12 mouse cellular contexts compared by ENCODE assay signal in genomic region chr6:125483515-125484312, GRCm38 (mm10). TPM values are rescaled to one million over a fixed set of nuclear protein-coding genes. Genes with fewer than 3 reads are reported as not detected.
A peak's percentile ranks its signal among the peaks of the same experiment; 100 is the strongest.
DNase-seq lines count a peak whose midpoint lies in the region; ATAC-seq and TF ChIP-seq lines count a peak whose summit lies in the region.
"Had no signal": no experiment of that assay in that cellular context is flagged by ENCODE, and none has a peak within 500 bp of the region (broad histone marks: within the 10 kb centered on the region; RNA-seq: fewer than 3 reads in every experiment).

No protein-coding gene starts in this region.

- H3K9me3 ChIP-seq in ES-Bruce4 (replicated peaks; ENCODE audit: control insufficient read depth, insufficient read depth, low read length, poor library complexity, severe bottlenecking), result no peaks in the 10 kb centered on the region
- H3K9me3 ChIP-seq: forebrain, embryonic 10.5 days had no signal

- no peak for TF ChIP-seq CTCF in layer of hippocampus, adult 2 months (conservative IDR thresholded peaks at IDR 0.05)
- no peak for TF ChIP-seq CTCF in ES-Bruce4 (IDR thresholded peaks at IDR 0.05; ENCODE audit: low read depth, low read length)

- no peaks in the 10 kb centered on the region for H3K36me3 ChIP-seq in ES-Bruce4 (ENCODE audit: control insufficient read depth, insufficient read depth, low read length, poor library complexity, severe bottlenecking)
- no peaks in the 10 kb centered on the region for H3K36me3 ChIP-seq in splenic B cell, adult 2 months (ENCODE audit: control insufficient read depth, insufficient read depth, low read length, poor library complexity, severe bottlenecking)
- H3K36me3 ChIP-seq: forebrain, embryonic 10.5 days had no signal

- no peak for ATAC-seq in megakaryocyte-erythroid progenitor cell, adult 5-6 weeks (replicated peaks; ENCODE audit: low FRiP score, low TSS enrichment, poor library complexity, severe bottlenecking)

- no peak for DNase-seq in layer of hippocampus, adult 2 months (ENCODE audit: low spot score in 2 of 2)
- no peak for DNase-seq in layer of hippocampus, postnatal 14 days (ENCODE audit: low spot score in 2 of 2)
- DNase-seq in induced T-regulatory cell, adult 2 months (ENCODE audit: low read depth), result peak; percentile 85
- peak; percentile 33 for DNase-seq in splenic B cell, adult 2 months (ENCODE audit: low read depth, low spot score)
- no peak for DNase-seq in left cerebral cortex, postnatal 25 days (ENCODE audit: low spot score in 2 of 2)
- DNase-seq: cerebellum, postnatal 10 days; heart, postnatal 4 days; midbrain, embryonic 14.5 days; retina, postnatal 1 day had no signal

- no peak for TF ChIP-seq POLR2A in ES-Bruce4 (IDR thresholded peaks at IDR 0.05; ENCODE audit: insufficient read depth, low read length)

- intact Hi-C loops in left cerebral cortex, postnatal 25 days (cut with DNase I), result no loop called here

- H3K4me3 ChIP-seq in layer of hippocampus, adult 2 months, result no peak overlapping the region
- no peak overlapping the region for H3K4me3 ChIP-seq in ES-Bruce4 (ENCODE audit: low read depth, low read length)
- H3K4me3 ChIP-seq: forebrain, embryonic 10.5 days had no signal

- peak overlapping the region; percentile 20; the same call in 1 of the 2 replicates for H3K27ac ChIP-seq in layer of hippocampus, adult 2 months
- H3K27ac ChIP-seq in ES-Bruce4 (ENCODE audit: insufficient read depth, low read length), result peak overlapping the region; percentile 75
- H3K27ac ChIP-seq: forebrain, embryonic 10.5 days had no signal

- H3K4me1 ChIP-seq in ES-Bruce4 (ENCODE audit: control insufficient read depth, insufficient read depth, low read length), result peaks cover 33% of the 10 kb centered on the region

- 0 out of 2 replicates have a peak, but pooled peaks have one; percentile 23 for TF ChIP-seq EP300 in ES-Bruce4 (IDR thresholded peaks at IDR 0.05; ENCODE audit: insufficient read depth, low read depth, low read length)

- no peaks in the 10 kb centered on the region for H3K27me3 ChIP-seq in ES-Bruce4 (ENCODE audit: control insufficient read depth, insufficient read depth, low read length, poor library complexity, severe bottlenecking)
- no peaks in the 10 kb centered on the region for H3K27me3 ChIP-seq in splenic B cell, adult 2 months (ENCODE audit: control insufficient read depth, insufficient read depth, low read length, poor library complexity, severe bottlenecking)

- H3K9ac ChIP-seq in ES-Bruce4 (ENCODE audit: low read depth, poor library complexity, severe bottlenecking), result no peak overlapping the region

RNA-seq across cellular contexts. Expression of gene Cd9, which starts 10.9 kb away (rescaled TPM):
- 10 to 100 TPM; 57.1 to 60.0 TPM for total RNA-seq in layer of hippocampus, adult 2 months (2021)
- total RNA-seq in layer of hippocampus, postnatal 14 days (2021), result 100 to 1,000 TPM; 103 to 117 TPM
- polyA plus RNA-seq in ES-Bruce4 (2011; ENCODE audit: insufficient read depth, insufficient read length, low read depth, missing spikeins), result 417 and 439 TPM in 2 replicates
- total RNA-seq in megakaryocyte-erythroid progenitor cell, adult 5-6 weeks (2014; fragmentation: Nextera tagmentation), result 9.5 and 11.8 TPM in 2 replicates
- 34.1 and 40.0 TPM in 2 replicates for total RNA-seq in megakaryocyte-erythroid progenitor cell, adult 5-6 weeks (2017)
- 10 to 100 TPM; 48.6 to 56.9 TPM for total RNA-seq in left cerebral cortex, postnatal 25 days (2021)

Comparison
In these comparisons a context has a peak if more than half of its experiments do, and no peak if none do; other contexts are left out.
1. DNase-seq: peak in induced T-regulatory cell, adult 2 months (single experiment) and splenic B cell, adult 2 months (single experiment); none in layer of hippocampus, adult 2 months (0 of 2), layer of hippocampus, postnatal 14 days (0 of 2) and left cerebral cortex, postnatal 25 days (0 of 2).